Mouse (Mus musculus): ENCODE measurements around the gene Grap2.
A peak's percentile ranks its signal among the peaks of the same experiment; 100 is the strongest.

Grap2 gene

GRCm38 (mm10) chr15:80572291-80572690 is at the start of gene Grap2:
Gene Grap2 (plus strand): TSS chr15:80572594.
- peak; percentile 21 for DNase-seq

- no peak for DNase-seq
Measured at GRCm38 (mm10) chr15:80529955-80530869, 42.2 kb upstream of the Grap2 start.

GRCm38 (mm10) chr15:80531026-80531425 is 41.4 kb upstream of the Grap2 start:
- DNase-seq = no peak

GRCm38 (mm10) chr15:80532281-80533072 is 39.9 kb upstream of the Grap2 start:
- no peak for DNase-seq

GRCm38 (mm10) chr15:80533274-80533673 is 39.1 kb upstream of the Grap2 start:
- DNase-seq = no peak

- DNase-seq = no peak
Measured at GRCm38 (mm10) chr15:80536051-80536450, 36.3 kb upstream of the Grap2 start.

GRCm38 (mm10) chr15:80538075-80538474 is 34.3 kb upstream of the Grap2 start:
- no peak for DNase-seq

GRCm38 (mm10) chr15:80538671-80539340 is 33.6 kb upstream of the Grap2 start:
- DNase-seq = no peak

- DNase-seq = no peak
Measured at GRCm38 (mm10) chr15:80544115-80544514, 28.3 kb upstream of the Grap2 start.

GRCm38 (mm10) chr15:80545430-80545829 is 27.0 kb upstream of the Grap2 start:
- no peak for DNase-seq

GRCm38 (mm10) chr15:80554860-80555822 is 17.3 kb upstream of the Grap2 start:
- DNase-seq = no peak

- no peak for DNase-seq
Measured at GRCm38 (mm10) chr15:80556021-80556420, 16.4 kb upstream of the Grap2 start.

- DNase-seq = no peak
Measured at GRCm38 (mm10) chr15:80557745-80558144, 14.6 kb upstream of the Grap2 start.

GRCm38 (mm10) chr15:80559534-80559933 is 12.9 kb upstream of the Grap2 start:
- no peak for DNase-seq

- no peak for DNase-seq
Measured at GRCm38 (mm10) chr15:80559978-80560377, 12.4 kb upstream of the Grap2 start.

GRCm38 (mm10) chr15:80560646-80561580 is 11.5 kb upstream of the Grap2 start:
- no peak for DNase-seq

GRCm38 (mm10) chr15:80562446-80562845 is 9.9 kb upstream of the Grap2 start:
- DNase-seq = no peak

GRCm38 (mm10) chr15:80563634-80564208 is 8.7 kb upstream of the Grap2 start:
- no peak for DNase-seq

GRCm38 (mm10) chr15:80565106-80565665 is 7.2 kb upstream of the Grap2 start, which contains the start of gene Enthd1:
Gene Enthd1 (minus strand): TSS chr15:80565156.
- DNase-seq = no peak

GRCm38 (mm10) chr15:80566696-80567095 is 5.7 kb upstream of the Grap2 start:
- DNase-seq = no peak

All from lung, postnatal 10 days (tissue).